Mouse (Mus musculus) urinary bladder, adult 18-20 months (tissue): ENCODE measurements around the gene Duoxa2.
A peak's percentile ranks its signal among the peaks of the same experiment; 100 is the strongest.

Source experiments
- DNase-seq, 2 experiments: peaks; one replicate each; pipeline ENCODE4 v3.0.0; 2022; ENCODE audit warnings: low spot score in 2 of 2, mixed read lengths in 2 of 2

The Duoxa2 gene

DNA sequence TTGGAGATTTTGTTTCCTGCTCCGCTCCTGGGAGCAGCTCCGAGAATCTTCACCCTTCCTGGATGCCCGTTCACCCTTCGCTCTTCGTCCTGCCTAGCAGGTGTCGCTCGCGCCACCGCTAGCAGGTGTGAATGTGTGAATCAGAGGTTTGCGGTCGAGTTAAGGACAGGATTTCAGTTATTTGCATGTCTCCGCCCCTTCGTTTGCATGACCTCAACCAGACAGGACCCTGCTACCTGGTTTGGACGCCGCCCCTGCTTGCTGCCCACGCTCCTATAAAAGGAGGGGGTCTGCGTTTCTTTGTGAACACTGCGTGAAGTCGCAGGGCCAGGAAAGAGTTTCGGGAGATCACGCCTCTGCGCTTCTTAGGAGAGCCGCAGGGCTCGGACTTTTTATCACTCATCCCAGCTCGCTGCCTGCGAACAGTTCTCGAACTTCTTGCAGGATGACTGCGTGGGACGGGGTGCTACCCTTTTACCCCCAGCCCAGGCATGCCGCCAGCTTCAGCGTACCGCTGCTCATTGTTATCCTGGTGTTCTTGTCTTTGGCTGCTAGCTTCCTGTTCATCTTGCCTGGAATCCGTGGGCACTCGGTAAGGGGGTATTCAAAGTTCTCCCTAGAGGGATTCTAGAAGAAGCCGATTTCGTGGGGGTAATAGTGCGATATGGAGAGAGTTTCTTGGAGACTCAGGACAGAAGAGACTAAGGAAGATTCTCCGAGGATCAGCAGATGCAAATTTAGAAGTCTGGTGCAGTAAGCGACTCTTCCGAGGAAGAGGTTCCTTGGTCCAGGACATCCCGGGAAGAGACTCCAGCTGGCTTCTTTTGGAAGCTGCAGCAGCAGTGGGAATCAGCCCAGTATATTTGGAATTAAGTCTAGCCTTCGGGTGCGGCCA lies at the start of gene Duoxa2:
Gene Duoxa2 (plus strand): TSS at position 305 of the 895 bp plus-strand sequence.
- DNase-seq: no peak

DNA sequence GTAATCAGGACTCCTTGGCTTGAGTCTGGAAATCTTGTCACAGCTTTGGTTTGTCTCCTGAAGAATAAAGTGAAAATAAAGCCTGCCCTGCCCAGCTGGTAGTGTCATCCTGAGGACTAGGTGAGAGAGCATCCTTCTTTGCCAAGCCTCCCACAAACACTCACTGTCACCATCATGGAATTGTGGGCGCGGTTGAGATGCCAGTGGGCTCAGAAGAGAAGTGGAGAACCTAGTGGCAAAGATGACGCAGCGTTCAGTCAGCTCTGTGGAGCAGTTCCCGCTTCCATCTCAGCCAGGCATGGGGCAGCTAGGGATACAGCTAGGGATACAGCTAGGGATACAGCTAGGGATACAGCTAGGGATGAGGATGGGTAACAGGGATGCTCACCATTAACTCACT lies 42.7 kb upstream of the Duoxa2 start:
- DNase-seq: no peak

DNA sequence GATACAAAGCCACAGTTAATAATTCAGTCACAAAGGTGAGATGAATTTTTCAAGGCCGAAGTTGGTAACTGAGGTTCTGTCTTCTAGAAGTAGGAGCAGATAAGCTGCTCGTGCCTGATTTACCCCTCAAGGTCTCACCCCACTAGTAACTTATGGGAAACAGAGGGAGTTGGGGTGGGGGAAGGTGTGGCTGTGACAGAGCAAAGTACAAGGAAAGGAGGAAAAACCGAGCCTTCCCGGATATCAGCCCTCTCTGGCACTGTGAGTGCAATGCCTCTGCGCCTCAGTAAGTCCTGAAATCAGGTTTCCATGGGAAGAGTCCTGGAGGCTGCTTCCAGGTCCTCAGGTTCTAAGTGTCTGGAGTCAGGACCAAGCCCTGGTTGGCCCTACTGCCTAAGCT lies 38.0 kb upstream of the Duoxa2 start:
- DNase-seq: no peak

DNA sequence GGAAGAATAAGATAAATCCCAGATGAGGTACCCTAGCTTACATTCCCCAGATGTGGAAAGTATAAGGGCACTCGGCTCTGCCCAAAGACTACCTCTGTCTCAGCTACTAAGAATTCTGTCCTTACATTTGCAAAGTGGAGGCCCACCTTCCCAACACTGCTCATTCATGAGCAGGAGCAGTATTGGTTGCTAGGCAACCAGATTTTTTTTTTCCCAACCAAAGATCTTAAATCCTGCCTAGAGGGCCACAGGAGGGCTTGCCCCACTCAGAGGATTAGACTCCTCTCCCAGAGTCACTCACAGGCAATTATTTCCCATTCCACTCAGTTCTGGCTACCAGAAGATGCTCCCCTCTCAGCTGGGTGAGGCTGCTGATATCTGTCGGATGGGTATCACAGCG lies 34.0 kb upstream of the Duoxa2 start:
- no peak for DNase-seq

DNA sequence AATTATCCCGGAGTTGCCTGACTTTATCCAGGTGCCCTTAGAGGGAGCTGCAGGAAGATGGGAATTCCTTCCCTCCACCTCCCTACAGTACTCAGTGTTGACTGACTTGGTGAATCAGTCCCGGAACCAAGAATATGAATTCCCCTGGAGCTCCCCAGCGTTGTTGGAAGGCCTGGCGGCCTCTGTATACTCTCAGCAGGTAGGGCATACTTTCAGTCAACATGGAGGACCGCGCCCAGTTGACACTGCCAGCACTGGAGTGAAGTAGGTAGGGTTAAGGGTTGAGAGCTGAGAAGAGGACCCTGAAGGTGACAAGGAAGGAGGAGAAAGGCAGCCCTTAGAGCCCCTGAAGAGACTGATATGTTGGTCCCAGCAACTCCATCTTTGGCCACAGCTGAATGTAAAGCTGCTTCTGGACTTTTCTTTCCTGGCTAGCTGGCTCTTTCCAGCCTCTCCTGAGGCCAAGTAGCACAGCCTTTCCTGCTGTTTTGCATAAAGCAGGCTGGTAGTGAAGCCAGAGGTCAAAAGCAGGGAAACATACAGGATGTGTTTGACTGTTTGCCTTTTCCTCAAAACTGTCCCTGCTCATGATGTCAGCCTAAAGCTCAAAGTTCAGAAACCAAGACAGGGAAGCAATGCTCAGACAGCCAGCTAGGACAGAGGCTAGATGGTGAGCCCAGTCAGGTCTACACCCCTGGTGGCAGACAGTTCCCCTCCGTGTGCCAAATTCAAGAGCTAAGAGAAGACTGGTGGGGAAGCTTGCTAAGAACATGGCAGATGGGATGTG lies 32.1 kb upstream of the Duoxa2 start:
- no peak for DNase-seq

DNA sequence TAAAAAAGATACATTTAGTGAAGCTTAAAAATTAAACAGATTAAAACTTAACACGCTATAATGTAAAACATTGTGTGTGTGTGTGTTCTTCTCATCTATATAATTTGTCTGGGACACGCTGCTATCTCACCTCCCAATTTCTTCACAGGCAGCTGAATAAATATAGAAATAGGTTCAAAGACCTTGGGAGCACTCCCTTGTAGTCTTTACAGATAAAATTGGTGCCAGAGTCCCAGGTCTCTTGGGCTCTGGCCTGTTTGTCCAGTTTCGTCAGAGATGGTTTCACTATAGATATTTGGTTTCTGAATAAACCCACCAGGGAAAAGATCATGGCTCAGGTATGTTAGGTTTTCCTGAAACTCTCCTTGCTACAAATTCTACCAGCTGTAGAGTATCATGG lies 19.9 kb upstream of the Duoxa2 start:
- DNase-seq: no peak

DNA sequence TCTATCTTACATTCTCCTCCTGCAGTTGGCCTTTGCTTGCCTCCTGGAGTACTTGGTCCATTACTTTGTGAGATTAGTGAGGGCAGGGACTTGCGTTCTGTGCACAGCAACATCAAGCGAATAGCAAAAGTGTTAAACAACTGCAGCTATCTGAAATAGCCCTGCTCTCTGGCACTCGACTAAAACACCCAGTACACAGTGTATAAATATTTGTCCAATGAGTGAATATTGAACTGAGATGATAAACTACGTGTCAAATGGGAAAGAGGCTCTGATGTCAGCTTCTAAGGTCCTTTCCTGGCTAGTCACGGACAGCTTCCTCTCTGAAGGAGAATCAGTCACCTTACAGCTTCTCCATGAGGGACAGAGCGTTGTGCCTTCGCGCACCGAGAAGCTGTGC lies 14.6 kb upstream of the Duoxa2 start:
- no peak for DNase-seq

DNA sequence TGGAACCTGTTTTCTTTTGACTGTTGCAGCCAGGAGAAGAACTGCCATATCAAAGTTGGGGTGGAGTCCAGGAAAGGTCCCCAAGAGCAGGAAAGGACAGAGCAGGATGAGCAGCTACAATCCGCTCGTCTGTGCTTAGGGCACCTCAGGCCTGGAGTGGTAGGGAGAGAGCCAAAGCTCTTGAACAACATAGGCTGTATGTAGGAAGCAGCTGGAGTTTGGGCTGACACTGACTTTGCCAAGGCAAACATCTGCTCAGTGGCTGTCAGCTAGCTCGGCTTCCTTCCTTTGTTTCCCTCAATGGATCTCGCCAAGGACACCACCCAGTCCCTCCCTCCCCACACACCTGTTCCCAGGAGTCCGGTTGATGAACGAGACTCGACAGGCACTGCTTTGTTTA lies 12.6 kb upstream of the Duoxa2 start:
- no peak for DNase-seq

DNA sequence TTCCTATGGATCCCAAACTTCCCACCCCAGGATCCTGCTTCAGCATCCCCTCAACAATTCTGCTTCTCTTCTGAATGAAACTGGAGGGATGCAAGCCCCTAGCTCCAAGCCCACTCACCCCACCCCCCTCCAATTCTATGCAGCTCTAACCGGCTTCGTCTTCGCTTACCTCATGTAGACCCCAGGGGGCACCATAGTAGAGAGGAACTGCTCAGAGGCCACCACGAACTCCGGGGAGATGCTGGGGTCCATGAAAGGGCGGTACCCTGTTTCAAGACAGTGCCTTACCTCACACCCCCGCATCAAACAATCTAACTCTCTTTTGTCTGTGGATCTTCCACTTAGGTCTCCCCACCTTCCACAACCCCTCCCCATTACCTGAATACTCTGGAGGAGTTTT lies 3.8 kb upstream of the Duoxa2 start:
- DNase-seq: no peak

DNA sequence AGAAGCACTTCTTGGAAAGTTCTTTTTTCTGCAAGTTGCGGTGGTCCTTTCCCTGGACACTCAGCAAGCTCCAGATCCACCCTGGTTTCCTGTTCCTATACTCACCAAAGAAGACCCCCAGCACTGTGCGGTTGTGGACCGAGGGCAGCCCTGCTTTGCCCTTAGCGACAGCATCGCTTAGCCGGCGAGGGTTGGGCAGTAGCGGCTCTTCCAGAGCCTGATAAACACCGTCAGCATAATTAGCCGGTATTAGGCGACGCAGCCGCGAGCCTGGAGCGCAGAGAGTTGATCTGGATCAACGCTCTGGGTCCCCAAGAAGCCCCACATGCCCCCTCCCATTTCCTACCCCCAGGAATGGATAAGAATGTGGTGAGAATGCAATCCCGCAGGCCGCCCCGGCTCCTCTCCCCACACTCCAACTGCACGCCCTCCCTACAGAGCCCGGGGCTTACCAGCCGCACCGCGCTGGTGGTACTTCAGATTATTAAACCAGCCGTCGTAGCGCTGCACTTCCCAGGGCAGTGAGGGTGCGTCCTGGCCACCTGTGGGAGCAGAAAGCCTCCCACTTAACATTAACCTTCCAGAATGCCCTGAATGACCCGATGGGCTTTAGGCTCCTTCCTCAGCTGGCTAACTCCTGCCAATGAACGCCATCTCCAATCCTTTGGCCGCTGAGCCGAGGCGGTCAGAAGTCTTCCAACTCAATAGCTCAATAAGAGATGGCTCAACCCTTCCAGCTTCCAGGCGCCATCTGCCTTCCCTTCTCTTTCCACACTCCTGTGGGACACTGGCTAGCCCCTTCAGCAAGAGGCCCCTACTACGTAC lies 1.2 kb upstream of the Duoxa2 start:
- DNase-seq: no peak

DNA sequence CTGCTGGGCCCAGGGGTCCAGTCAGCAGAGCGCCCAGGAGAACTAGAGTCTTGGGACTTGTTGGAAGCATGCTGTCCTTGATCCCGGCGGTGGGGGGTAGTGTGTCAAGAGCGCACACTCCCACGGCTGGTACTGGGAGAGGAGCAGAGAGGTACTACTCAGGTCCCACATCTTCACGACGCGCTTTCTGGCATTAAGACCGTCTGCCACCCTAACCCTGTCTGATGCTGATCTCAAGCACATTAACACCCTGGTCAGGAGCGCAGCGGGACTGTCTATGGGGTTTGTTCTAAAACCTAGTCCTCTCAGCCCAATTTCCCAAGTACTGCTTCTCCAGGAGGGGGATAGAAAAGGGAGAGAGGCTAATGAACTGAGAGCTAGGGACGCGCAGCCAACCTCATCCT lies 602 bp upstream of the Duoxa2 start, which contains the start of gene Duox2:
Gene Duox2 (minus strand): TSS at position 354 of the 404 bp plus-strand sequence.
- DNase-seq: no peak

DNA sequence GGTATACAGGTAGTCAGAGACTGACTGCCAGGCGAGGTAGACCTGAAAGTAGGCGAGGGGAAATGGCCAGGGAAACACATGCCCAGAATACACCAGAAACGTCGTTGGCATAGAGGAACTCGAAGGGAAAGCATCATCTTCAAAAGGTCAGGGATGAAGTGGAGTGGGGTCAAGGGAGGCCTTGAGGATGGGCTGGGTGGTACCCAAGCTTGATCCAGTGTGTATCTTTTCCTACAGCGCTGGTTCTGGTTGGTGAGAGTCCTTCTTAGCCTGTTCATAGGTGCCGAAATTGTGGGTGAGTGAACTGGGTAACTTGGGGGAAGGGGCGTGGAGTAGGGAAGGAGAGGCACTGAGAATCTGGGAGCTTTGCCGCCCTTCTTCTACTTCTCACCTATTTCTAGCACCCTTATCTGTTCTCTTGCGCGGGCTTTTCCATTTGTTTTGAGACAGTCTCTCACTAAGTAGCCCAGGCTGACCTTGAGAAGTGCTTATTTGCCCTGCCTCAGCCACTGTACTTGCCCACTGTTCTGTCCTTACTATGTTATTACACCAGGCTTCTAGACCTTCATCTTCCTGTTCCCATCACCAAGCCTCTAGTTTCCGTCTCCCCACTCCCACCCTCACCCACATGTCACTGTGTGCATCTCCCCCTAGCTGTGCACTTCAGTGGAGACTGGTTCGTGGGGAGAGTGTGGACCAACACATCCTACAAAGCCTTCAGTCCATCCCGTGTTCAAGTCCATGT lies 1.4 kb downstream of the Duoxa2 start:
- no peak for DNase-seq

DNA sequence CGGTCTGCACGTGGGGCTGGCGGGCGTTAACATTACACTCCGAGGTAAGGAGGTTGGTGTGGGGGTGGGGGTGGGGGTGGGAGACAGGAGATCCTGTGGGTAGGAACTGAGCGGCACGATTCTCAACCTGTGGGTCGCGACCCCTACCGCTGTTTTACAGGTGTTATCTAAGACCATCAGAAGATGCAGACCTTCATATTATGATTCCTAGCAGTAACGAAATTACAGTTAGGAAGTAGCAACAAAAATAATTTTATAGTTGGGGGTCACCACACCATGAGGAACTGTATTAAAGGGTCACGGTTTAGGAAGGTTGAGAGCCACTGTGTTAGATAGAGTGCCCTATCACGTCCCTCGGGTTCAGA lies 1.9 kb downstream of the Duoxa2 start:
- no peak for DNase-seq

DNA sequence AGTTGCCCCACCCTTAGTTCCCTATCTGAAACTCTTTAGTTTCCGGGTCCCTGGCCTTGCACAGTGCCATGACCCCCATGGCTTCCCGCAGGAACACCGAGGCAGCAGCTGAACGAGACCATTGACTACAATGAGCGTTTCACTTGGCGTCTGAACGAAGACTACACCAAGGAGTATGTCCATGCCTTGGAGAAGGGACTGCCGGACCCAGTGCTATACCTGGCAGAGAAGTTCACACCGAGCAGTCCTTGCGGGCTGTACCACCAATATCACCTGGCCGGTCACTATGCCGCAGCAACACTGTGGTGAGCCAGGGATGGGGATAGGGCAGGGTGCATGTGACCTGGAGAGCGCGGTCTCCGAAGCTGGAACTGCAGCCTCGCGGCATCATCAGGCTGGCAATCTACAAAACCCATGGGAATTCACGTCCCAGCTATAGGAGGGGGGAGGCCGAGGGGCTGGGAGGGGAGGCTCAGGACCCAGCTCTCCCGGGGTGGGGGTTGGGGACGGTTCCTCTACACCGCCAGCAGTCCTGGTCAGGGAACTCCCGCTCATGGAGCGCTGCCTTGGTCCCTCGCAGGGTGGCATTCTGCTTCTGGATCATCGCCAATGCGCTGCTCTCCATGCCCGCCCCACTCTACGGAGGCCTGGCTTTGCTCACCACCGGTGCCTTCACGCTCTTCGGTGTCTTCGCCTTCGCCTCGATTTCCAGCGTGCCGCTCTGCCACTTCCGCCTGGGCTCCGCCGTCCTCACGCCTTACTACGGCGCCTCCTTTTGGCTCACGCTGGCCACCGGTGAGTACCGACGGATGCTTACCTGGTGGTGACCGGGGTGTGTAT lies 2.6 kb downstream of the Duoxa2 start:
- no peak for DNase-seq

DNA sequence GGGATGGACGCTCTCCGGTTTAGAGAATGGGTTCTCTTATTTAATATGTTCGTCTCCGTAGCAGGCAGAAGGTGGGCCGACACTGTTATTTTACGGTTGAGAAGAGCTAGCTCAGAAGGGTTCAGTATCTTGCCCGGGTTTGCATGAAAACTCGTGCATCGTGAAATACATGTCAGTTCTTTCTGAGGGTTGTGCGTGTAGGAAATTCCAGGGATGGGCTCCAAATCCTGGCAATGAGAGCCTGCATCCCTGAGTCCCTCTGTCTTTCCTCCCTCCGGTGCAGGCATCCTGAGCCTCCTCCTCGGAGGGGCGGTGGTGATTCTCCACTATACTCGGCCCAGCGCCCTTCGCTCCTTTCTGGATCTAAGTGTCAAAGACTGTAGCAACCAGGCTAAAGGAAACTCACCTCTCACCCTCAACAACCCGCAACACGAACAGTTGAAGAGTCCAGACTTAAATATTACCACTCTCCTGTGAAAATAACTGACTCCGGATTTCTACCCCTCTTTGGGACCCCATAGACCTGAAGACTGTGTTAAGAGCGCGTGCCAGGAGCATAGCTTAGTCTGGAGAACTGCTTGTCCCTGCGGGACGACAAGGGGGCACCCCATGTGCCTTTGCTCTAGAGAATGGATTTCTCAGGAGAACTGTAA lies 3.3 kb downstream of the Duoxa2 start:
- no peak for DNase-seq

DNA sequence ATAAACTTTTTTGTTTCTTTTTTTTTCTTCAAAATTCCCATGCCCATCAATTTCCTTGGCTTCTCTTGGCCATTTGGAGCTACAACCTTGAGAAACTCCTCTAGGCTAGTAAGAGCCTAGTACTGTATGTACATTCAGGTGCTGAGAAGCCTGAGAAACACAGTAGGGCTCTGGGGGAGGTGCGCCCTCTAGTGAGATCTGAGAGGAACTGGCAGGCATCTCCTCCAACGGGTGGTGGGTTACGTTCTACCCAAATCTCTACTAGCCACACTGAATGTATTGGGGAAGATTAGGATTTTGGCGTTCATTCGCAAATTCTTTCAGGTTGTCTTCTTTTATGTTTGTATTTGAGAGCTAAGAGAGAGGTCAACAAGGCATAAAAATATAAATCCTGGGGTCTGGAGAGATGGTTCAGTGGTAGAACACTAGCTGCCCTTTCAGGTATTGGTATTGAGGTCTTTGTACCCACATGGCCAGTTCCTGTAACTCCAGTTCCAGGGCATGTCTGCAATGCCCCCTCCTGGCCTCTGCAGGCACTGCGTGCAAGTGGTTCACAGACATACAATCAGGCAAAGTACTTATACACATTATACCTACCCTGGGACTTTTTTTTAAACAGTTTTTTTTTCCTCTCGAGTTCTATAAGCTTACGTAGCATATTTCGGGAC lies 4.0 kb downstream of the Duoxa2 start:
- peak in 1 of 2 experiments; percentile 40 for DNase-seq

DNA sequence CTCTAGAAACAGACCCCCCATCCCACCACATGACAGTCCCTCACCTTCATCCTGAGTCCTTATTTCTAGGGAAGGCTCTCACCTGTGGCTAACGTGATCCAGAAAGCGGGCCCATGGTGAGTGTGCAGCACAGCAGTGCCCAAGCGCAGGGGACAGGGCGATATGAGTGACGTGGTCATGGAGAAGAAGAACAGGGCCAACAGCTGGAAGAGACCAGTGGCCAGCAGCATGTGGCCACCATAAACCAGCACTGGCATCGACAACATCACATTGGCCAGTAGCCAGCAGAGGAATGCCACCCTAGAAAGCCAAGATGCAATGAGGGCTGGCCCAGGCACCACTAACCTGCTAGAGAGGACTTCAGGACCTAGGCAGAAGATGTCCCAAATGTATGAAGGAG lies 5.8 kb downstream of the Duoxa2 start:
- DNase-seq: no peak

DNA sequence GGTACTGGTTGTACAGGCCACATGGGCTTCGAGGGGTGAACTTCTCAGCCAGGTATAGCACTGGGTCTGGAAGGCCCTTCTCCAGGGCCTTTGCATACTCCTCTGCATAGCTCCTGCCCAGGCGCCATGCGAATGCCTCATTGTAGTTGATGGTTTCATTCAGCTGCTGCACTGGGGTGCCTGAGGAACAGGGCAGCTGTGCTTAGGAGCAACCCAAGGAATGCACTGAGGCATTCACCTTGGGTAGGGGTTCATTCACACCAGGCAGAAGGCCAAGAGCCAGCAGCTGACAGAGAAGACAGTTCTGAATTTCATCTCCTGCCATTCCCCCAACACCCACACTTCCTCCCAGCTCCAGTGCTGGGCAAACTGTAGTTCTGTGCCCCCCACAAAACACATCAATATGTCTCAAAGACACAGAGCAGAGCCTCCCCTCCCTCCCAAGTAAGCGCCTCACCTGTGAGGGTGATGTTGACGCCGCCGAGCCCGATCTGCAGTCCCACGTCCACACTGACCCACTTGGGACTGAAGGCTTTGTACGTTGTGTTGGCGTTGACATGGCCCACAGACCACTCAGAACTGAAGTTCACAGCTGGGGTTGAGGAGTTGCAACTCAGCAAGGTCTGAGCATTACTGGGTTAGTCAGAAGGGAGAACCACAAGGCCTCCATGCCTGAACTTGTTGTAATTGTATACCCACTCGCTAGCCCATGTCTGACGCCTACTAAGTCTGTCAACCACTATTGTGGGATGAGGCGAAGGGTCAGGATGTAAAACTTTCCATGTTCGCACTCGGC lies 6.6 kb downstream of the Duoxa2 start:
- DNase-seq: peak in 1 of 2 experiments; percentile 40
